Mouse (Mus musculus) cortical plate, adult 2 months (tissue): ENCODE measurements at regions not wholly inside any gene's neighbourhood (a gene's known extent, or its start where the extent isn't known, plus 50 kb on each side); places are given as distances from the start of the nearest gene placed in this dataset.

Experiments
- CTCF ChIP-seq: fragments of 200-500 bp; IDR thresholded peaks from 2 replicates; pipeline ENCODE4 v1.5.1; 2011; ENCODE audit warnings: mild to moderate bottlenecking, control low read depth, low read length; ENCODE audit not compliant: insufficient read depth; ENCODE audit errors: extremely low read depth
- POLR2A ChIP-seq: fragments of 200-500 bp; IDR thresholded peaks from 2 replicates; pipeline ENCODE4 v1.6.1; 2011; ENCODE audit warnings: mild to moderate bottlenecking, low read length, control low read depth; ENCODE audit not compliant: insufficient read depth; ENCODE audit errors: extremely low read depth

- TF ChIP-seq CTCF (no peak), POLR2A (no peak)
Observed at GRCm38 (mm10) chr3:35242871-35243529, 510.9 kb upstream of the Atp11b start.
